Mouse (Mus musculus): ENCODE data around the gene Strip2. TPM values are rescaled to one million over a fixed set of nuclear protein-coding genes. Genes with fewer than 3 reads are reported as not detected.

The Strip2 gene
- polyA plus RNA-seq, 1 experiment from 2014 or later, result 5.1 TPM

DNA sequence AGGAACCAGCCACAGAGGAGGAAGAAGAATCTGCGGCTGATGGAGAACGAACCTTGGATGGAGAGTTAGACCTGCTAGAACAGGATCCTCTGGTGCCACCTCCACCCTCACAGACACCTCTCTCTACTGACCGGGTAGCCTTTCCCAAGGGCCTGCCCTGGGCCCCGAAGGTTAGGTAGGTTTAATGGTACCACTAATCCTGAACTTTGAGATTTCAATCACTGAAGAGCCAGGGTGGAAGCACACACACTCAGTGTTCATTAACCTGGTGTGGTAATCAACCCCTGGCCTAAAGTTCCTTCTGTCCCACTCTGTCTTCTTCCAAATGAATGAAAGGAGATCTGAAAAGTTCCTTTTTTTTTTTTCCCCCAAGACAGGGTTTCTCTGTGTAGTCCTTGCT, 14.4 kb downstream of the Strip2 start:
- WGBS, result 90% methylated on average over 4 of the region's 4 CpGs

DNA sequence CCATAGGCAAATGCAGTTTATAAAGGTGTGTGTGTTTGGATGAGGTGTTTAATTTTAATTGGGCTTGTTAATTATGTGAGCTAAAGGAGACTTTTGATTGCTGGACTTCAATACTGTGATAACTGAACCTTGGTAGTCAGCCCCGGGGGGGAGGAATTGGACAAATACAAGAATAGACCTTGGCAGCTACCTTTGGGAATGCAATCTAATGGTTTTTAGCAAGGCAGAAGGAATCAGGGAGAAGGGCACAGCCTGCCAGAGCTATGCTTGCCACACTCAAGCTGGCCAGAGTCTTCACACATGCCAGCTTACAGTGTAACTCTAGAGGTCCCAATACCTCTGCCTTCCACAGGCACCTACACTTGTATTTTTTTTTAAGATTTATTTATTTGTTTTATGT, 18.9 kb downstream of the Strip2 start:
- Histone ChIP-seq H3K4me1 (replicated peaks) (no peaks in the 10 kb centered on the region), H3K4me3 (no peak overlapping the region), H3K9ac (no peak overlapping the region), H3K27me3 (no peaks in the 10 kb centered on the region), H3K4me2 (no peak overlapping the region), H3K36me3 (no peaks in the 10 kb centered on the region), H3K27ac (replicated peaks) (no peak overlapping the region), H3K9me3 (no peaks in the 10 kb centered on the region)
- 88% methylated on average over 1 of the region's 1 CpGs for WGBS
- no peak for ATAC-seq (ENCODE audit: low FRiP score, low read depth)

More for the DNA sequence above, 14.4 kb downstream of the Strip2 start:
- Histone ChIP-seq H3K9ac (no peak overlapping the region), H3K4me2 (no peak overlapping the region), H3K9me3 (no peaks in the 10 kb centered on the region), H3K4me3 (no peak overlapping the region), H3K27ac (replicated peaks) (no peak overlapping the region), H3K36me3 (no peaks in the 10 kb centered on the region), H3K27me3 (no peaks in the 10 kb centered on the region), H3K4me1 (replicated peaks) (no peaks in the 10 kb centered on the region)
- no peak for ATAC-seq (ENCODE audit: low FRiP score, low read depth)

DNA sequence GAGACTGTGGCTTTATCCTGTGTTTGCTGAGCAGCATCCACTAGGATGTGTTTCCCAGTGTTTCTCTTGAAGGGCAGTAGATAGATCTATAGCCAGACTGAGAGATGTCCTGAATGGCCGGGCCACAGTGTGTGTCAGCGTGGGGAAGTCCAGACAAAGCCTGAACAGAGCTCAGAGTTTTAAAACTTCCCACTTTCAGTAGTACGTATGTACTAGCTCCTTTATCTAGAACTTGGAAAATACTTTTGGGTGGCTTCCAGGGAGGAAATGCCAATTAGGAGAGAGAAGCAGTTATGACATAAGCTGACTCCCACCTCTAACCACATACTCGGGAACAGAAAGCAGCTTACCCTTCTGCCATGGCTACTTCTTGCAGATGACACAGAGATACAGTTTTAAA, 23.6 kb downstream of the Strip2 start:
- no peak overlapping the region for H3K9ac ChIP-seq
- ATAC-seq (ENCODE audit: low FRiP score, low read depth), result no peak
- H3K27ac ChIP-seq (replicated peaks), result no peak overlapping the region
- WGBS, result 76% methylated on average over 4 of the region's 4 CpGs
- H3K36me3 ChIP-seq, result no peaks in the 10 kb centered on the region
- H3K4me2 ChIP-seq, result no peak overlapping the region
- H3K4me1 ChIP-seq (replicated peaks), result no peaks in the 10 kb centered on the region
- no peak overlapping the region for H3K4me3 ChIP-seq
- no peaks in the 10 kb centered on the region for H3K27me3 ChIP-seq
- H3K9me3 ChIP-seq, result no peaks in the 10 kb centered on the region

DNA sequence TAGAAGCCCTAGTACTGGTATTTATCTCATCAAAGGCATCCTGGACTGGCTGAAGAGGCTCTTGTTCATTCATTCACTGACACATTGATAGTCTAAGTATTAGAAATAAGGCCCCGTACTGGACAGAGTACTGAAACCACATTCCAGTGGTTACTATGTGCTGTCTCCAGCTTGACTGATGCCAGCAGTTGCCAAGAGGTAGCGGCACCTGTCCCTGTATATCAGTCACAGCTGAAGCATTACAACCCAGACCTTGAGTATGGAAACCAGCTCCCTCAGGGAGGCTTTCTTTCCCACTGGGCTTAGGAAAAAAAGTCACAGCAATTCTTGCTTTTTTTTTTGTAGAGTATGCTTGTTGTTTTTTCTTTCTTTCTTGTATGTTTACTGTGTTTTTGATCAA, 24.2 kb downstream of the Strip2 start:
- no peak overlapping the region for H3K4me2 ChIP-seq
- H3K4me1 ChIP-seq (replicated peaks), result no peaks in the 10 kb centered on the region
- no peak for ATAC-seq (ENCODE audit: low FRiP score, low read depth)
- no peaks in the 10 kb centered on the region for H3K36me3 ChIP-seq
- no peaks in the 10 kb centered on the region for H3K27me3 ChIP-seq
- no peak overlapping the region for H3K9ac ChIP-seq
- H3K9me3 ChIP-seq, result no peaks in the 10 kb centered on the region
- no peak overlapping the region for H3K4me3 ChIP-seq
- 82% methylated on average over 2 of the region's 2 CpGs for WGBS
- no peak overlapping the region for H3K27ac ChIP-seq (replicated peaks)

DNA sequence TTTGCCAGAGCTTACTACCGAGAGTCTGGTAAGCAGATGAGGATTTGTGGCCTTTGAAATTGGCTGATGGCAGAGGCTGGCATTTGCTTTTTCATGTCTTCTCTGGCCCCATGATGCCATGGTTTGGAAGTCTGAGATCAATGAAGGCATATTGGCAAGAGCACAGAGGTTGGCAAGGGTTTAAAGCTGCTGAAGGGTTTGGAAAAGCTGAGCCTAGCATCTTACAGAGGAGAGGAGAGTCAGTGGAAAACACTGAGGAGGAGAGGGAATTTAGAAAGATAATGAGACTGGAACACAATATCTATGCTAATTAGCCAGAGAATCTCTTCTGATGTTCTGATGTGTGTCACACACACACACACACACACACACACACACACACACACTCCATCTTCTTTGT, 27.7 kb downstream of the Strip2 start:
- Histone ChIP-seq H3K4me2 (no peak overlapping the region), H3K4me3 (no peak overlapping the region), H3K27me3 (no peaks in the 10 kb centered on the region), H3K36me3 (no peaks in the 10 kb centered on the region), H3K4me1 (replicated peaks) (no peaks in the 10 kb centered on the region), H3K9ac (no peak overlapping the region), H3K27ac (replicated peaks) (0 out of 2 replicates have a peak overlapping the region, but pooled peaks have one; percentile 25), H3K9me3 (no peaks in the 10 kb centered on the region)
- WGBS, result 68% methylated on average over 1 of the region's 1 CpGs
- ATAC-seq (ENCODE audit: low FRiP score, low read depth), result no peak

DNA sequence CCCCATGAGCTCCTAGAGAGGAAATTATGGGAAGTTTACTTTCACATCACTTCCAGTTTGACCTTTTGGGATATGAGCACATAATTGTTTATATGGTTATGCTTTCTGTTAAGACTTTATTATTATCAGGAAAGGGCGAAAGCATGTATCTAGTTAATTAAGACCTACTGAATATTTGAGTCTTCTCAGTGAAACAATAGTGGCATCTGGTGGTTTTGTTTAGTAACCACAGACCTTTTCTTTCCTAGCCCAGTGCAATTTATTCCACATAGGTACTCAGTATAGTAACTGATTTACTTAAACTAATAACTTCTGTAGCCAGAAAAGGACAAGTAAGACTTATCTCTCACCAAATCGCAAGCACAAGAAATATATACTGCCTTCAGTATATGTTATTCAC, 29.8 kb downstream of the Strip2 start:
- H3K9ac ChIP-seq, result no peak overlapping the region
- WGBS, result 87% methylated on average over 2 of the region's 2 CpGs

DNA sequence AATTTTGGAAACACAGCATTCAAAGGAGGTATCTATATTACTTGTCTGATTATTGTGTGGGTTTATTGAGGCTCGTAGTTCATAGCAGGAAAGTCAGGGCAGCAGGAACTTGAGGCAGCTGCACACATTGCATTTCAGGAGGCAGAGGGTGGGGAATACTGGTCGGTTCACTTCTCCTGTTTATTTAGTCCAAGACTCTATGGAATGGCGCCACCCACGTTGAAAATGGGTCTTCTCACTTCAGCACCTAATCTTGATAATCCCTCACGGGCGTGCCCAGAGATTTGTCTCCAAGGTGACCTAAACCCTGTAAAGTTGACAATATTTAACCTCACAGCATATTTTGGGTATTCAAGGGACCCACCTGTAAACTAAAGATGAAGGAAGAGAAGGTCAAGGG, 31.0 kb downstream of the Strip2 start:
- Histone ChIP-seq H3K4me1 (replicated peaks) (no peaks in the 10 kb centered on the region), H3K9me3 (no peaks in the 10 kb centered on the region), H3K4me3 (no peak overlapping the region), H3K36me3 (no peaks in the 10 kb centered on the region), H3K27ac (replicated peaks) (no peak overlapping the region), H3K9ac (no peak overlapping the region), H3K4me2 (no peak overlapping the region), H3K27me3 (no peaks in the 10 kb centered on the region)
- no peak for ATAC-seq (ENCODE audit: low FRiP score, low read depth)
- 79% methylated on average over 6 of the region's 6 CpGs for WGBS

More for the DNA sequence above, 29.8 kb downstream of the Strip2 start:
- H3K36me3 ChIP-seq, result no peaks in the 10 kb centered on the region
- H3K4me3 ChIP-seq, result no peak overlapping the region
- no peak for ATAC-seq (ENCODE audit: low FRiP score, low read depth)
- H3K4me2 ChIP-seq, result no peak overlapping the region
- no peaks in the 10 kb centered on the region for H3K27me3 ChIP-seq
- H3K27ac ChIP-seq (replicated peaks), result no peak overlapping the region
- no peaks in the 10 kb centered on the region for H3K9me3 ChIP-seq
- H3K4me1 ChIP-seq (replicated peaks), result no peaks in the 10 kb centered on the region

DNA sequence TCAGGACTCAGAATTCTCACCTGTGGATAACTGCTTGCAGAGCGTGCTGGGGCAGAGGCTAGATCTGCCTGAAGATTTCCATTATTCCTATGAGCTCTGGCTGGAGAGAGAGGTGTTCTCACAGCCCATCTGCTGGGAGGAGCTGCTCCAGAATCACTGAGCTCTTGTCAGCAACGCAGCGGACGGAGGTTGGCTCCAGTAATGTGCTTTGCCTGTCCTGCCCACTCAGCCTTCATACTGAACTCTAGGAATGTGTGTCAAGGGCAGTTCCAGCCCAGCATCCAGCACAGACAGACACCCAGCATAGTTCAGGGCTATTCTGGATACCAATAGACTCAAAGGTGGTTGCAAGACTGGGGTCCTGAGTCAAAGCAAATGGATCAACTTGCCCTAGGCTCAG, 39.9 kb downstream of the Strip2 start:
- 95% methylated on average over 4 of the region's 4 CpGs for WGBS
- Histone ChIP-seq H3K36me3 (no peaks in the 10 kb centered on the region), H3K27ac (replicated peaks) (no peak overlapping the region), H3K9me3 (no peaks in the 10 kb centered on the region), H3K27me3 (no peaks in the 10 kb centered on the region), H3K4me3 (no peak overlapping the region), H3K4me1 (replicated peaks) (no peaks in the 10 kb centered on the region), H3K4me2 (no peak overlapping the region), H3K9ac (no peak overlapping the region)
- ATAC-seq (ENCODE audit: low FRiP score, low read depth), result no peak

DNA sequence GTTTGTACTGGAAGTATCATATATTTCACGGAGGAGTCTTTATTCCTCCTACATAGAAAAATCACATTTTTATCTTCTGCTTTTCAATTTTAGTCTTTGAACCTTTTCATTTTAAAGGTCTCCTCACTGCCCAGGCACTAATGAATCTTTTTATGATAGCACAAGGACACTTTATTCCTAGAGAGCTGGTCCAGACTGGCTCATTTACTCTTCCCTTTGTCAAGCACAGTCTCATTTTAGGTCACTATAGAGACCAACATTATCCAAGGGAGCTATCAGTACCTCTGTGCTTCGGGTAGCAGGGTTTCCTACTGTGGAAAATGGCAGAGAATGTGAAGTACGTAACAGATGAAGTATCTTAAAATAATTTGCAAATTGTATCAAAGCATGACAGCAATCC, 41.9 kb downstream of the Strip2 start:
- no peak for ATAC-seq (ENCODE audit: low FRiP score, low read depth)
- Histone ChIP-seq H3K9me3 (no peaks in the 10 kb centered on the region), H3K27ac (replicated peaks) (no peak overlapping the region), H3K4me3 (no peak overlapping the region), H3K4me2 (no peak overlapping the region), H3K9ac (no peak overlapping the region), H3K36me3 (no peaks in the 10 kb centered on the region), H3K27me3 (no peaks in the 10 kb centered on the region), H3K4me1 (replicated peaks) (no peaks in the 10 kb centered on the region)
- 54% methylated on average over 3 of the region's 3 CpGs for WGBS

DNA sequence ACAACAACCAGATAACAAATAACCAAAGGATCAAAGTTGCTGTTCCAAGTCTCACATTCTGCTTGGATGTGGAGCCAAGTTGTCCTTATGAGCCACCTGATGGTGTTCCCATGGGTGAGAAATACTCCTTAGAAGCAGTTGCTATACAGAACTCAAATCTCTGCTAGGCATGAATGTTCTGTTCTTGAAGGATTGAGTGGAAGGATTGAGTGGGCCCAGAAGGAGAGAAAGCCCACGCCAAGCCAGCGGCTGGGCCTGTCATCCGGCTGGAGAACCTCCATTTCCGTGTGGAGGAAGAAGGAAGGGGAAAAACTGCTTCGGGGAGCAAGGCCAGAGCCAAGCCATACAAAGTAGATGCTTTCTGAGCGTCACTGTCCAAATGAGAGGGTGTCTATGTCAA, 44.3 kb downstream of the Strip2 start:
- Histone ChIP-seq H3K4me2 (no peak overlapping the region), H3K9me3 (no peaks in the 10 kb centered on the region), H3K4me1 (replicated peaks) (no peaks in the 10 kb centered on the region), H3K9ac (no peak overlapping the region), H3K4me3 (no peak overlapping the region), H3K27ac (replicated peaks) (no peak overlapping the region), H3K36me3 (no peaks in the 10 kb centered on the region), H3K27me3 (no peaks in the 10 kb centered on the region)
- no peak for ATAC-seq (ENCODE audit: low FRiP score, low read depth)
- WGBS, result 90% methylated on average over 6 of the region's 6 CpGs

DNA sequence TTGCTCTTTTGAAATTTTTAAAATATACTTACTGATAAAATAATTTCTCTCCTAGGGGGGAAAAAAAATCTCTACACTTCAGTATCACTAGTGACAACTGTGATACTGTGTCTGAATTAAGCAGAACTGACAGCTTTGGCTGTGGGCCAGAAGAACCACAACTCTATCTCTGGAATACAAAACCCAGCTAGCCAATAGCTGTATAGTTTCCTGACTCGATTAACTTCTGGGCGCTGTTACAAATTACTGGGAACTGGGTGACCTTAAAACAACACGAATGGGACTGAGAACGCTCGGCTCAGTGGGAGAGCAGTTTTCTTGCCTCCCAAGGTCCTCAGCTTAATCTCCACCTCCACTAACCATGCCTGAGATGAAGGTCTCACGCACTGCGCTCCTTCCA, 51.1 kb downstream of the Strip2 start:
- H3K4me3 ChIP-seq, result no peak overlapping the region
- H3K27ac ChIP-seq (replicated peaks), result no peak overlapping the region
- WGBS, result 63% methylated on average over 7 of the region's 7 CpGs
- no peaks in the 10 kb centered on the region for H3K27me3 ChIP-seq
- no peaks in the 10 kb centered on the region for H3K9me3 ChIP-seq
- no peak for ATAC-seq (ENCODE audit: low FRiP score, low read depth)
- no peaks in the 10 kb centered on the region for H3K4me1 ChIP-seq (replicated peaks)
- H3K9ac ChIP-seq, result no peak overlapping the region
- no peaks in the 10 kb centered on the region for H3K36me3 ChIP-seq
- no peak overlapping the region for H3K4me2 ChIP-seq

DNA sequence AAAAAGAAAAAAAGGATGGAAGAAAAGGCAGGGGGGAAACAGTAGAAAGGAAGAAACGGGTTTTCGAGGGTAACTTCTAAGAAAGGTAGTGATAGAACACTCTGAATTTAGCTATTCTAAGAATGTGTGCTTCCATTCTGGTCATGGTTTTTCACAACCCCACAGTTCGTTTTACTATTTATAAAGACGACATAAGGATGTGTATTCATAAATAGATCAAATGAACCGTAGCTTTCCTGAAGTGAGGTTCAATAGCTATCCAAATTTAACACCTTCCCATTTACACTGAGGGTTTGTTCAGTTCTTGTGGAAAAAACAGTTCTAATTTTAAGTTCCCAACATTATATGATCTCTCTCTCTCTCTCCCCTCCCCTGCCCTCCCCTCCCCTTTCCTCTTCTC, 56.5 kb downstream of the Strip2 start:
- 75% methylated on average over 5 of the region's 5 CpGs for WGBS
- Histone ChIP-seq H3K4me1 (replicated peaks) (no peaks in the 10 kb centered on the region), H3K9me3 (no peaks in the 10 kb centered on the region), H3K4me2 (no peak overlapping the region), H3K36me3 (no peaks in the 10 kb centered on the region), H3K9ac (no peak overlapping the region), H3K4me3 (no peak overlapping the region), H3K27ac (replicated peaks) (no peak overlapping the region), H3K27me3 (no peaks in the 10 kb centered on the region)
- ATAC-seq (ENCODE audit: low FRiP score, low read depth), result no peak

DNA sequence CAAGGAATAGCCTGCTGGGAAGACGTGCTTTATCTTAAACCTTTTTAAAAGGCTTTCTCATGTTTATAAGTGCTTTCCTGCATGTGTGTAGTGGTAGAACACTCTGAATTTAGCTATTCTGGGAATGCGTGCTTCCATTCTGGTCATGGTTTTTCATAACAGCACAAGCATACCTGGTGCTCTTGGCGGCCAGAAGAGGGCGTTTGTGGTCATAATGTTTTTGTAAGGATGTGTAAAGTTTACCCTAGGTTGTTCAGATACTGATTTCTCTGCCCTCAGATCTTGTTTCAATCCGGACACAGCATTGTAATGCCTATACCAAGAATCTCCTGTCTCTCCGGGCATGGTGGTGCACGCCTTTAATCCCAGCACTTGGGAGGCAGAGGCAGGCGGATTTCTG, 58.0 kb downstream of the Strip2 start:
- Histone ChIP-seq H3K36me3 (no peaks in the 10 kb centered on the region), H3K4me3 (no peak overlapping the region), H3K9ac (no peak overlapping the region), H3K9me3 (no peaks in the 10 kb centered on the region), H3K4me1 (replicated peaks) (no peaks in the 10 kb centered on the region), H3K27ac (replicated peaks) (no peak overlapping the region), H3K4me2 (no peak overlapping the region), H3K27me3 (no peaks in the 10 kb centered on the region)
- ATAC-seq (ENCODE audit: low FRiP score, low read depth), result no peak
- 74% methylated on average over 8 of the region's 8 CpGs for WGBS

Data from hindbrain, embryonic 15.5 days (tissue).